Mouse (Mus musculus): Measurements from ENCODE around the gene Slc16a7. TPM values are rescaled to one million over a fixed set of nuclear protein-coding genes. Genes with fewer than 3 reads are reported as not detected.

Slc16a7 gene
- total RNA-seq, 2 experiments from 2014 or later, result 18.2 to 20.2 TPM

DNA sequence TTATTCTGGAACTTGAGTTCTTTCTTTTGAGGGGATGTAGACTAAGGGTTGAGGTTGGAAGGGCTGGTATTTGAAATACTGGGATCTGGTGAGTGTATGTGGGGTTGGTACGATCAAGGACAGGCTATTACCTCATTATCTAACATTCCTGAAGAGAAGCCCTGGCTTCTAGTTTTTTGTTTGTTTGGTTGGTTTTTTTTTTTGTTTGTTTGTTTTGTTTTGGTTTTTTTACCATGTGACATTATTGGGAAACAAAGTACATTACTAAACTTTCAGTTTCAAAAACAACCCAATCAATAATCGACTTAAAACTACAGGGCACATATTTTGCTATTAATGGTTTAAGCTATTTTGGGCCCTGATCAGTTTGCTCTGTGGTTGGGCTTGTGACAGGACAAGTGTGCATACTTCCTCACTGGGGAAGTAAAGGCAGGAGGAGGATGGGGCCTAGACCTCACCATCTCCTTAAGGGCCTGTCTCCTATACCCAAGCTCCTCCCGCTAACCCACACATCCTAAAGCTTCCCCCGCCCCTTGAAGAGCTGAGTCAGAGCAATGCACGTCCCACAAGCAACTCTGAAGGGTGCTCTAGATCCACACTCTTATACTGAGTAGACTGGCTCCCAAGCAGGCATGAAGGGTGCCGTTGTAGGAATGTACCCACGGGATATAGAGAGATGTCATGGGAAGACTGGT is 64.2 kb downstream of the Slc16a7 start:
- DNase-seq, result no peak
- intact Hi-C loops (cut with DNase I), result loop anchor here (5.0 kb wide), 1 partner anchor 62 kb away; the partner anchor contains the start of gene Slc16a7

DNA sequence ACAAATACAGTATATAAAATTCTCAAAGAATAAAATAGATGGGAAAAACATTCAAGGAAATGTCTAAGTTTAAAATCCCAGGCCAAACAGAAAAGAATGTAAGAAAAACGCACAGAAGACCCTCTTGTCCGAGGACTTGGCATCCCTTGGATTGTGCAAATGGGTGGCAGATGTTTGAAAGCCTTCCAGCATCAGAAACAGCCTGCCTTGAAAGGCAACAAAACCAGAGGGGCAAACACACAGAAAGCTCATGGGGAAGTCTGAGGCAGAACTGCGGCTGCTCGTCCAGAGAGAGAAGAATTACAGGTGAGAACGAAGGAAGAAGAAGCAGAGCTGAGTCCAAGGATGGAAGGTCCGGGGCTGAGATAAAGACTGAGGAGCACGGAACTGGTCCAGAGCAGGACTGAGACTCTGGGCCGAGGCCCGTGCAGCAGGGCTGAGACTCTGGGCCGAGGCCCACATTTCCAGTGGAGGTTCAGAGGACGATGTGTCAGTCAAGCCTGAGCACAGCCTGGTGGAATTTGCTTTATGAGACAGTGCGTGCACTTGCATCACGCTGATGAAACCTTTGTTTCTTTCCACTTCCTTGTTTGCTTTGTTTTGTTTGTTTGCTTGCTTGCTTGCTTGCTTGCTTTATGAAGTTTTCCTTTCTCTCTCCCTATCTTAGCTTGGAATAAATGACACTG is 65.0 kb downstream of the Slc16a7 start:
- intact Hi-C loops (cut with DNase I), result no loop called here
- DNase-seq, result no peak

DNA sequence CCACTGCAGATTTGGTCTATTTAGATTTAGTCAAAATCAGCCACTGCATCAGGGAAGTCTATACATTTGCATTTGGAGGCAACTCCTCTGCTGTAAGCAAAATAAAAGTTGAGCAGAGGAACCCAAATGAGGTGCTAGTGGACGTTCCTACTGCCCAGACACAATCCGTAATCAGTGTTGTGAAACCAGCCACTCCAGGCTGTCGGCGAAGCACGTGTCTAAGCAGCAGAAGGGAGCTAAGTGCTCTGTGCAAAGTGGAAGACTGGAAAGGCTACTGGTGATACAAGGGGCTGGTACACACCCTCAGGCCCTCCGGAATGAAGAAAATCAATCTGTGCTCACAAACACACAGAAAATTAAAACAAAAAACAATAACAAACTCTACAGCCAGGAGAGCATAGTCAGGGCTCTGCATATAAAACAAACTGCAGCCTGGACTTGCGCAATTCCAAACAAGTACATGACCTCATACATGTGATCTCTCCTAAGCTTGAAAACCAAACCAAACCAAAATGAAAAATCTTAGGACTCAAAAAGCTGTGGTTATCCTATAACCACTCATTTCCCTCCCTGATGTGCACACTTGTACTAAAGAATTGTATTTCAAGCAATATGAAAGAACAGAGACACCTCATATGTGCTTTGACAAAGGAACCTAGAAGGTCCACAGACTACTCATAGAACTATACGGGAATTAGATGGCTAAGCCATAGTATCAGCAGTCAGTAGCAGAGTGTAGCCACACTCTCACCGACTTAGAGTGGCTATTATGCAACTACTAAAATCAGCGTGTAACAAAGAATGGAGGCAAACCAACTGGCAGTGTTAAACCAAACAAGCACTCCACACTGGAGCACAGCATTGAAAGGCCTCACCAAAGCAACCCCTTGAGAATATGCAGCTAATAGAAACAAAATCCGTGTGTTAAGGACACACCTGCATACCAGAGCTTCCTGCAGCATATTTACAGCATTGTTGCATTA is 67.5 kb downstream of the Slc16a7 start:
- peak; percentile 32 to 47 for DNase-seq
- intact Hi-C loops (cut with DNase I), result no loop called here

DNA sequence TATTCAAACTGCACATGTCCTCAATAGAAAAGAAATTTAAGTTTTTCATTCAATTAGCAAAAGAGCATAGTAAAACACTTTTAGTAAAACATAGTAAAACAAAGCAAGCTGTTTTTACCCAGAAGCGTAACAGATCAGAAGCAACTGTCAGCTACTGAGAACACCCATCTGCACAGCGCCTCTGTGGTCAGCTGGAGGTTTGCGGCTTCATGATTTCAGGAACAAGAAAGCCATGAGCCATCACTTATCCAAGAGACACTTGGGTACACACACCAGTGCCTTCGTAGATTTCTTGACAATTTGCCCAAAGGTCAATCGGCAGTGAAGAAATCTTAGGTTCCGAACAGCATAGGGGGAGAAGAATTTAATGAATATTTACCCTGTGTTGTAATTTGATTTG is 71.9 kb downstream of the Slc16a7 start:
- intact Hi-C loops (cut with DNase I), result no loop called here
- peak; percentile 31 to 39 for DNase-seq

DNA sequence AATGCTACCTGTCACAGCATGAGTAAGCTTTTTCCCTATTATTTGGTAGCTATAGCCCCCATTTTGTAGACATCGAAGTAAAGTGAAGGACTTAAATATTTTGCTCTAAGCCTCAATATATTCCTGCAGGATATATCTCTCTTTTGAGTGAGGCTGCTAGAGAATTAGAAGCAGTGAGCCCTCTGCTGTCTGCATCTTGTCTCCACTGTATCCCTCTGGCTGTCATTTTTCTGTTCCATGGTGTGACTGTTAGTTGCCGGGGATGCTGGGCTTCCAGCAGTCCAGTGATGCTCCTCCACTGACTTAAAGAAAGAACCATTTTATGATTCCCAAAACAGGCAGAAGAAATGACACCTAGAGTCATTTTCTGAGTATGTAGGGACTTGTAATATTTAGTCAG is 78.4 kb downstream of the Slc16a7 start:
- intact Hi-C loops (cut with DNase I), result no loop called here
- no peak for DNase-seq

DNA sequence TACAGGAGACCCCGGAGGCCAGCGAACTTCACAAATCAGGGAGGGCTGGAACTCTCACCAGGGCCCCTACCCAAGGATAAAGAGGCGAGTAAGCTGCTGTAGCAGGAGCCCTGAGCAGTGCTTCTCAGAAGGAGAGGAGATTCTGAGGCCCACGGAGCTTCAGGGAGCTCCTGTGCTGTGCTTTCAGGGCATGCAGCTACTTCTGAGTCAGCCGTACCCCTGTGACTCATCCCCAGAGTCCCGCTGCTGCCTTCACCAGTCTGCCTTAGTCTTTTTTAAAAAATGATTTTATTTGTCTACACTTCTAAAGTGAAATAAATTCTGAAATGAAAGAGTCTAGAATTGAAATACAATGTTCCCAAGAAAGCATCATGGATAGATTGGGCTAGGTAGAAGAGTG is 91.2 kb downstream of the Slc16a7 start:
- intact Hi-C loops (cut with DNase I), result no loop called here

DNA sequence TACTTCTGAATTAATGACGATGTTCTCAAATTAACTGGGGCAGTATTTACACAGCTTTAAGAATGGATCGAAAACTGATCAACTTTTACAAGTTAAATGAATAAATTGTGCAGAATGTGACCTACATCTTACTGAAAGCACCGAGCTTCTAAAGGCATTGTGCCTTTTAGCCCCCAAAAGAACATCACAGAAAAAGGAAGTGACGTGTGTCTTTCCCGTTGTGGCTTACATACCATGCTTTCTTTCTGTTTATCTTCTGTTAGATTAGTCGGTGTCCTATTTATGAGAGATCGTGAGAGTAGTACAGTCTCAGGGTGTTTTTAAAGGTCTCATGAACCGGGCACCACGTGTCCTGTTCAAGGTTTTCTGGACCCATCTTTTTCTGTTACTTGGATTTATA is 98.9 kb downstream of the Slc16a7 start:
- intact Hi-C loops (cut with DNase I), result no loop called here
- no peak for DNase-seq

More for the DNA sequence above, 91.2 kb downstream of the Slc16a7 start:
- no peak for DNase-seq

DNA sequence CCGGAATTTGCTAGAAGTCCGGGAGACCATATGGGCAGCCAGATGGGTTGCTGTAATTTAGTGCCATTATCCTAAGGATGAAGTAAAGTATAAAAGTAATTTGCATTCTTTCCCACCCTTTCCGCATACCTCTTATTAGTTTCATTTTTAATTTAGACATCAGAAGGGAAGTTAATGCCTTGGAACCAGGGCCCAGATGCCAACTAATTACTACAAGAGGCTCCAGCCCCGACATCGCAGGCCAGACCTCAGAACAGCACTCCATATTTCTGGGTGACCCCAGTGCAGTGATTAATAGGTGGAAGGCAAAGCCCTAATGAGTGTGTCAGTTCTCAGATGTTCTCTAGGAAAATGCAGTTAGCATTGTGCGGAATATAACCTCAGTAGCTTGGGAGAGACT is 100.7 kb downstream of the Slc16a7 start:
- intact Hi-C loops (cut with DNase I), result no loop called here
- no peak for DNase-seq

DNA sequence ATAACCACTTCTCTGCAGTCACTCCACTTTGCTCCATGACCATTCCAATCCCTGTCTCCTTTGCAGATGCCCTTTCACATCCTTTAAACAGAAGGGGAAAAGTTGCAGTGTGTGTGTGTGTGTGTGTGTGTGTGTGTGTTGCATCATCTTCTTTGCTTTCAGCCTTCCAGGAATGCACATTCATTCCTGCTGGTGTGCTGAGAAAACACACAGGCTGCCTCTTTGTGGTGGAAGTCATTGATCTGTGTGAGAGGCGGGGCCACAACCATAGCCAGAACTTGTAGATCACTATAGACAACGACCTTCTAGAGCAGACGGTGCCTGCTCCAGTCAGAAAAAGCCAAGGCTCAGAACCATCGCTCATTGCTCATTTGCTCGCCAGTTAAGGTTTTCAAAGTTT is 103.9 kb downstream of the Slc16a7 start:
- DNase-seq, result no peak
- intact Hi-C loops (cut with DNase I), result no loop called here

DNA sequence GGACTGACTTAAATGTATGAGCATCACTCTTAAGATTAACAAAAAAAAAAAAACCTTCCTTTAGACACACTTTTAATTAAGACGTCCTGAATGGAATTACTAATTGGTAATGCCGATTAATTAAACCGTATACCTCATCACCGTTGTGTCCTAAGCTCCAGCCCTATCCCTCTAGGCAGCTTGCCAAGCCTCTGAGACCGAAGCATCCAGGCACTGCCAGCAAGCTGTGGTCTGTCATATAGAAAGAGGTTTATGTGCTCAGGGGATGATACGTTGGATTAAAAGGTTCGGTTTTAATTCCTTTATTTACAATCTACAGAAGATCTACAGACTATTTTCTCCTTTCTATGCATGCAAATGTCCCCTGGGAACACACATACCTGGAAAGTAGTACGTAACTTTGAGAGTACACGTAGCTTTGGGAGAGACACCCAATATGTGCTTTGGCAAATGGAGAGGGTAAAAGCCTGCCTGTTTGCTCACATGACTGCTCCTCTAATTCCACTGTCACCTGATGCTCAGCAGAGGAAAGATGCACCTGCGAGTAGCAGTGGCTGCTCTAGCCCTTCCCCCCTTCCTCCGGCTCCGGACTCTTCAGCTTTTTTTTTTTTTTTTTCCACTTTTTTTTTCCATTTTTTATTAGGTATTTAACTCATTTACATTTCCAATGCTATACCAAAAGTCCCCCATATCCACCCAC is 114.0 kb downstream of the Slc16a7 start:
- intact Hi-C loops (cut with DNase I), result no loop called here
- DNase-seq, result no peak

DNA sequence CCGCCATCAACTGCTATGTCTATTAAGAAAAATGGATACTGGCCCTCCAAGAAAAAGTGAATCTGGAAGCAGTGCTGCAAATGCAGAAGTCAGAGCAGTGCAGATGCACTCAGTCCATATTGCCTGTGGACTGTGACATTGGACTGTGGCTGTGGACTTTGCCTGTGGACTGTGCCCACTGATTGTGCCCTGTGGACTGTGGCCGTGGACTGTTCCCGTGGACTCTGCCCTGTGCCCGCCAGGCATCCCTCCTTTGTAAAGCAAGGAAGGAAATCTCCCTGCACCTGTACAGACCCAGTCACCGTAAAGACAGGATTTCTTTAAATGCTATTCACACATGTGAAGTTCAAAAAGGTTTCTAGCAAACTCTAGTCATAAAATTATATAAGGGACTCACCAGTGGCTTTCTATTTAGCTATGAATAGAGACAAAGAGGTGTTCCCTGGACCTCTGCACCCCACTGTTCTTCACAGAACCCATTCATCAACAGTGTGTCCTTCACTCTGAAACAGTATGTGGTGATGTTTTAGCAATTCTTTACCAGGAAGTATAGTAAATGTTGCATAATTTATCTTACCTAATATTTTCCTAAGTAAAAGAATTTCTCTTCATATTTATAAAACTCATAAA is 114.6 kb downstream of the Slc16a7 start:
- intact Hi-C loops (cut with DNase I), result no loop called here
- DNase-seq, result no peak

DNA sequence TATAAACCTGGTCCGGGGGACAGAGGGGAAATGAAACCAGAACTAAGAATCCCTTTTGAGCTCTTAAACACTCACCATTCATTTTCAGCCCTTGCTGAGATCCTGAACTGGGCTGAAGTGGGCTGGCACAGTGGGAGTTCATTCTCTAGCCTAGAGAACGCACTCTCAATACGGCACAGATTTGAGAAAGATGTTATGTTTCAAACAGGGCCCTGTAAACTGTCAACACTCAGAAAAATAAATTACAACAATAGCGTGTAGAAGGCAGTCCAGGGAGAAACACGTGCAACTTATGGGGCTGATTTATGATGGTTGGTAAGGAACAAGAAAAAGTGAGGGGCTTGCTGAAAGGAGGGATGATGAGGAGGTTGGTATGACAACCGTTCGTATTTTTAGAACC is 115.5 kb downstream of the Slc16a7 start:
- DNase-seq, result no peak
- intact Hi-C loops (cut with DNase I), result no loop called here

DNA sequence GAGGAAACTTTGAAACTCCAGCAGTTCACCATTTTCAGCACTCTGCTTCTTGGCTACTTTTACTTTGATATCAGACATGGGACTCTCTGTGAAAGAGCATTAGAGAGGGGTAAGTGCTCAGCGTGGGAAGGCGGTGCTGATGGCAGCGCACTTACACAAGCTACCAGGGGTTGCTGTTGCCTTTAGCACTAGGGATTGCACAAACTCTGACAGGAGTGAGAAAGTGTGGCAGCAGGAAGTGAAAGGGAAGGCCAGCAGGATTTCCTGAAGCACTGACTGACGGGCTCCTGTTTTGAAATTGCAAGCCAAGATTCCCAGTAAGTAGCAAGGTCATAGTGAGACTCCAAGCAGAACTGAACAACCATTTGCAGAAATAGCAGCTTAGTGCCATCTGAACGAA is 117.8 kb downstream of the Slc16a7 start:
- intact Hi-C loops (cut with DNase I), result no loop called here
- DNase-seq, result no peak

DNA sequence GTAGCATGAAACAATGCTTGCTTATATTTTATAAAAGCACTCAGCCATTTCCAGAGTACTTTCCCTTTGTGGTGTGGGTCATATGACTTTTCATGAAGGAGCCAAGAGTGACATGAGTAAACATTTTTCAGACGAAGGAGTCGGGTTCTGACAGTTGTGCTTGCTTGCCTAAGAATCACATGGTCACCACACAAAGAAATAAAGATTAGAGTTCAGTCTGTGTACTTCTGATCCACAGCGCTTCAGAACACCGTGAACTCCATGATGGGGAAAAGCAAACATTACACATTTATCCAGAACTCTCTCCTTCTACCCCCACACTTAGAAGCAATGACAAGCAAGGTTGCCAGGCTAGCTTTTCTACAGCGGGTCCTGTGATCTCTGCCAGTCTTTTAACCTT is 119.0 kb downstream of the Slc16a7 start:
- DNase-seq, result no peak
- intact Hi-C loops (cut with DNase I), result no loop called here

DNA sequence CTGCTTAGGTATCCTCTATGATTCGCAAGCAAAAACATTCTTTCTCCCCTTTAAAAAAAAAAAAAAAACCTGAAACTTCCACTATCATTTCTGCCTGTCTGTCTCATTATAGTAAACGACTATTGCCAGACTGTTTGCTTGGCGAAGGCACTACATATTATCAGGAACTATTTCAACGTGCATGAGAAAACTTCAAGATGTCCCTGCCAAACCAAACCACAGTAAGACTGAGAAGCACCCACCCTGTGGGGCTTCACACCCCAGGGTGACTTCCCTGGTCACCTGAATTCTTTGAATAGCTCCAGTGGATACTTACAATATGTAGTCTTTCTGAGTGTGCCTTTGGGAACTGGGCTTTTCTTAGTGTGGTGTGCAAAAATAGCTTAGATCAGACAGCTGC is 122.9 kb downstream of the Slc16a7 start:
- DNase-seq, result no peak
- intact Hi-C loops (cut with DNase I), result loop anchor here (5.0 kb wide), 1 partner anchor 81 kb away; no protein-coding TSS in a partner anchor

DNA sequence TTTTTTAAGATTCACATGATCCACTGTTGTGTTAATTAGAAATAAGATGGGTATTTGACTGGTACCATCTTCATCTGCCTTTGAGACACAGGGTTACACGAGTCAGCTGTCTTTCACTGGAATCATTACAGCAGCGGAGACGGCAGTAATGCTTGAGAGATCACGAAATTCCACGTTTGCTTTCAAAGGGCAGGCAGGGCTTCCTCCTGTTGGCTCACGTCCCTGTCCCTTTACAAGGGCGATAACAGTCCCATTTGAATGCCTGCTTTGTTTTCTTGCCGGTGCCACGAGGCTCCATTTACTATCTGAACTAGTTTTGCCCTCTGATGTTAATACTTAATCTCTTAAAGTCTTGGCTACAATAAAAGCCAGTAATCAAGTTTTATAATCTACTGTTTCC is 123.4 kb downstream of the Slc16a7 start:
- peak; percentile 28 to 34 for DNase-seq
- intact Hi-C loops (cut with DNase I), result loop anchor here (1.0 to 5.0 kb wide), 3 partner anchors 81 to 273 kb away; no protein-coding TSS in a partner anchor

DNA sequence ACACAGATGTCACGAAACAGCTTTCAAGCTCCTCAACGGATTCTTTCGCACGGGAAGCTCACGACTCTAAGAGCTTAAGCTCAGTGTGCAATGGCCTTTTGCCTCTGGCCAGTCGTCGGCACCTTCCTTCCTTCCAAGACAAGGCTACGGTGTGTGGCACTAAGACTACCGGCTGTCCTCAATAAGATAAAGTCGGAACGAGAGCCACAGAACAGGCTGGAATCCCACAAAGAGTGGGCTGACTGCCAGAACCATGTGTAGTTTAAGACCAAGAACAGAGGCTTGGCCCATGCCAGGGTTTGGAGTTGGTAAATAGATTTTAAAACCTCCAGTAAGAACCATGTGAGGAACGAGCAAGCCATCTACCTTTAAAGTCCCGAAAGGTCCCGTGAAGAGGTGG is 123.8 kb downstream of the Slc16a7 start:
- peak; percentile 34 to 37 for DNase-seq
- intact Hi-C loops (cut with DNase I), result loop anchor here (1.0 to 5.0 kb wide), 3 partner anchors 82 to 273 kb away; no protein-coding TSS in a partner anchor

DNA sequence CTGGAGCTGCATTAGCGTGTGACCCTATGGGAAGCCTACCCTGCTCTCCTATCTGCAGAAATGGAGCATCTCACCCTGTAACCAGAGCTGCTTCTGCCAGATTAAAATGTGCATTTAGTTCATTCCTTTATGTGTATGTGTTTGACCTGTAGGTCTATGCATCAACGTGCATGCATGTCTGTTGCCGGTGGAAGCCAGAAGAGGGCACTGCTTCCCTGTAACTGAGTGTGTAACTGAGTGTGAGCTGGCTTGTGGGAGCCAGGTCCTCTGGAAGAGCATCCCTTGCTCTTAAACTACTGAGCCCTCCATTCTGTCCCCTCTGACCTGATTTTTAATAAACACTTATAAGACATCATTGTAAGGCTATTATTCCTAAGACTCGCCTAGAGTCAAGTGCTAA is 124.3 kb downstream of the Slc16a7 start:
- intact Hi-C loops (cut with DNase I), result loop anchor here (1.0 to 5.0 kb wide), 3 partner anchors 82 to 274 kb away; no protein-coding TSS in a partner anchor
- DNase-seq, result peak; percentile 61 to 68

DNA sequence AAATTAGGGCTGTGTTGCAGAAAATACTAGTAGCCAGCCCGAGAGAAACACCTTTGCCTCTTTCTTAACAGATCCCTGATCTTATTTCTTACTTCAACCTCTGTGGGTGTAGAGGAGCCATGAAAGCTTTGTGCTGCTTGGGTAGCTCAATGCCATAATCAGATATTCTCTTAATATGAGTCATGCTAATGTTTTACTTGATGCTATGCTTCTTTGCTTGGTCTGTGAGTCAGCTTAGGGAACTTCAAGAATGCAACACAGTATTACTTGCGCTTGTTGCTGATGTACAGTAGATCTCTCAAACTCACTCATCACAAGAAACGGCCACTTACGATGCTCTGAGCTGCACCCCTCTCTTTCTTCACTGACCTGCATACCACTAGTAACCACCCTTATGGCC is 133.4 kb downstream of the Slc16a7 start:
- intact Hi-C loops (cut with DNase I), result no loop called here
- DNase-seq, result no peak

DNA sequence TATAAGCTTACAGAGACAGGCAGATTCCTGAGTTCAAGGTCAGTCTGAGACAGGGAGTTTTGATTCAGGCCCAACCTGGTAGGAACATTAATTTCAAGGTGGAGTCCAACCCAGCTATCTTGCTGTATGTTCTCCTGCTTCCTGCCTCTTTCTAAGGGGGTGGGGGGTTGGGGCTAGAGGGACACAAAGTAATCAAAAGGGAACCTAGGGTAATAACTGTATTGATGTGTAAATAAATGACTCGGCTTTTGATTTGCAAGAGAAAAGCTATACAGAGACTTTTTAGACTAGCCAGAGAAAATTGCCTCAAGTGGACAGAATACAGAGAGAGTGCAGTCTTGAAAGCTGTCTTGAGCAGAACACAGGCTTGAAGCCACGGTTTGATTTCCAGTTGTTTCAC is 174.7 kb downstream of the Slc16a7 start:
- no peak for DNase-seq
- intact Hi-C loops (cut with DNase I), result no loop called here

Data from heart, postnatal 10 days (tissue).